Mouse (Mus musculus) spleen, adult 2 months (tissue): ENCODE measurements around the gene Hipk3. TPM values are rescaled to one million over a fixed set of nuclear protein-coding genes. Genes with fewer than 3 reads are reported as not detected.

Experiments
- DNase-seq, 2 experiments: peaks; one replicate each; pipeline versions ENCODE4 v3.0.0 to v3.0.0-alpha.2; 2012 to 2021; ENCODE audit warnings: low spot score in 2 of 2, low read depth in 1 of 2
- H3K27ac ChIP-seq: fragments of 200-500 bp; 2 replicates; pipeline ENCODE4 v1.5.1; 2012; ENCODE audit warnings: low read length, inconsistent platforms; ENCODE audit not compliant: insufficient read depth
- H3K27me3 ChIP-seq: fragments of 200-500 bp; 2 replicates; pipeline ENCODE4 v1.6.1; 2012; ENCODE audit warnings: mild to moderate bottlenecking, moderate library complexity, low read length, inconsistent platforms; ENCODE audit not compliant: control insufficient read depth, insufficient read depth
- H3K36me3 ChIP-seq: fragments of 200-500 bp; 2 replicates; pipeline ENCODE4 v1.6.1; 2012; ENCODE audit warnings: mild to moderate bottlenecking, low read length, inconsistent platforms; ENCODE audit not compliant: control insufficient read depth, insufficient read depth
- H3K4me1 ChIP-seq: fragments of 200-500 bp; 2 replicates; pipeline ENCODE4 v1.6.1; 2011; ENCODE audit warnings: inconsistent platforms; ENCODE audit not compliant: control insufficient read depth, insufficient read depth, insufficient read length
- H3K4me3 ChIP-seq: fragments of 200-500 bp; 2 replicates; pipeline ENCODE4 v1.5.1; 2011; ENCODE audit warnings: mild to moderate bottlenecking, inconsistent platforms; ENCODE audit not compliant: insufficient read depth, insufficient read length; ENCODE audit errors: extremely low read depth
- CTCF ChIP-seq: fragments of 200-500 bp; IDR thresholded peaks from 2 replicates; pipeline ENCODE4 v1.5.1; 2011; ENCODE audit warnings: mild to moderate bottlenecking, inconsistent platforms; ENCODE audit not compliant: insufficient read depth, insufficient read length, insufficient replicate concordance; ENCODE audit errors: extremely low read depth
- POLR2A ChIP-seq: fragments of 200-500 bp; IDR thresholded peaks from 2 replicates; pipeline ENCODE4 v1.6.1; 2011; ENCODE audit warnings: low read depth, low read length, inconsistent platforms
- WGBS: fragments of 180-500 bp; shearing (Covaris S2); methylation state at CpG from one replicate; pipeline ENCODE4 v1.1.7; 2018; 5-methylcytosine and 5-hydroxymethylcytosine counted together
- polyA plus RNA-seq: library from polyadenylated mRNA; depleted of rRNA; stranded (reverse); fragments of >200 nt; gene quantifications from 2 replicates; pipeline ENCODE4 v1.2.3, GENCODE M21; 2012

Hipk3 gene
- polyA plus RNA-seq, 1 experiment = 14.5 TPM

GRCm38 (mm10) chr2:104419999-104420398 is 74.2 kb downstream of the Hipk3 start:
- DNase-seq = no peak
- no peak for TF ChIP-seq CTCF
- TF ChIP-seq POLR2A = no peak
- Histone ChIP-seq H3K36me3 (no peaks in the 10 kb centered on the region; the same call in 1 of the 2 replicates), H3K27me3 (no peaks in the 10 kb centered on the region), H3K27ac (no peak overlapping the region), H3K4me3 (no peak overlapping the region), H3K4me1 (no peaks in the 10 kb centered on the region)
- WGBS = 85% methylated on average over 1 of the region's 1 CpGs

GRCm38 (mm10) chr2:104419411-104419810 is 74.8 kb downstream of the Hipk3 start:
- no peak for DNase-seq
- no peak overlapping the region for H3K27ac ChIP-seq
- no peaks in the 10 kb centered on the region for H3K27me3 ChIP-seq
- no peak for TF ChIP-seq CTCF
- no peak for TF ChIP-seq POLR2A
- H3K4me1 ChIP-seq = no peaks in the 10 kb centered on the region
- H3K36me3 ChIP-seq = no peaks in the 10 kb centered on the region
- H3K4me3 ChIP-seq = no peak overlapping the region
- 16% methylated on average over 2 of the region's 2 CpGs for WGBS

- no peak for TF ChIP-seq POLR2A
- TF ChIP-seq CTCF = no peak
- peaks cover 9% of the 10 kb centered on the region; the same call in 1 of the 2 replicates for H3K4me1 ChIP-seq
- H3K4me3 ChIP-seq = no peak overlapping the region
- H3K27me3 ChIP-seq = peaks cover 13% of the 10 kb centered on the region
- 72% methylated on average over 3 of the region's 3 CpGs for WGBS
- DNase-seq = no peak
- H3K36me3 ChIP-seq = no peaks in the 10 kb centered on the region
- H3K27ac ChIP-seq = no peak overlapping the region
These were observed 81.2 kb downstream of the Hipk3 start for GRCm38 (mm10) chr2:104413011-104413410.

- TF ChIP-seq CTCF (no peak), POLR2A (no peak)
- peaks cover 13% of the 10 kb centered on the region for H3K27me3 ChIP-seq
These were observed 81.8 kb downstream of the Hipk3 start for GRCm38 (mm10) chr2:104412496-104412895.

GRCm38 (mm10) chr2:104411806-104412205 is 82.4 kb downstream of the Hipk3 start:
- DNase-seq = no peak
- 78% methylated on average over 7 of the region's 7 CpGs for WGBS
- no peaks in the 10 kb centered on the region for H3K36me3 ChIP-seq
- H3K4me3 ChIP-seq = no peak overlapping the region
- H3K4me1 ChIP-seq = peaks cover 9% of the 10 kb centered on the region; the same call in 1 of the 2 replicates
- TF ChIP-seq POLR2A (no peak), CTCF (no peak)
- peaks cover 13% of the 10 kb centered on the region for H3K27me3 ChIP-seq
- no peak overlapping the region for H3K27ac ChIP-seq

More at GRCm38 (mm10) chr2:104412496-104412895, 81.8 kb downstream of the Hipk3 start:
- H3K4me1 ChIP-seq = peaks cover 9% of the 10 kb centered on the region; the same call in 1 of the 2 replicates
- no peak overlapping the region for H3K4me3 ChIP-seq
- 34% methylated on average over 4 of the region's 4 CpGs for WGBS
- DNase-seq = no peak
- no peak overlapping the region for H3K27ac ChIP-seq
- H3K36me3 ChIP-seq = no peaks in the 10 kb centered on the region

- Histone ChIP-seq H3K27me3 (peaks cover 13% of the 10 kb centered on the region), H3K27ac (no peak within 1 kb of the TSS), H3K4me3 (no peak within 1 kb of the TSS), H3K36me3 (no peaks in the 10 kb centered on the region), H3K4me1 (peaks cover 9% of the 10 kb centered on the region; the same call in 1 of the 2 replicates)
- DNase-seq = no peak
- 65% methylated on average over 4 of the region's 4 CpGs for WGBS
- TF ChIP-seq POLR2A (no peak), CTCF (no peak)
These were observed 83.2 kb downstream of the Hipk3 start, which contains the start of gene D430041D05Rik for GRCm38 (mm10) chr2:104410963-104411545. TSS of gene D430041D05Rik (minus strand) at chr2:104411013.
